Mouse (Mus musculus): Measurements from ENCODE around the gene Asb11. TPM values are rescaled to one million over a fixed set of nuclear protein-coding genes. Genes with fewer than 3 reads are reported as not detected.
A peak's percentile ranks its signal among the peaks of the same experiment; 100 is the strongest.

The Asb11 gene
- polyA plus RNA-seq, 1 experiment from 2014 or later: 0.08 TPM

DNA sequence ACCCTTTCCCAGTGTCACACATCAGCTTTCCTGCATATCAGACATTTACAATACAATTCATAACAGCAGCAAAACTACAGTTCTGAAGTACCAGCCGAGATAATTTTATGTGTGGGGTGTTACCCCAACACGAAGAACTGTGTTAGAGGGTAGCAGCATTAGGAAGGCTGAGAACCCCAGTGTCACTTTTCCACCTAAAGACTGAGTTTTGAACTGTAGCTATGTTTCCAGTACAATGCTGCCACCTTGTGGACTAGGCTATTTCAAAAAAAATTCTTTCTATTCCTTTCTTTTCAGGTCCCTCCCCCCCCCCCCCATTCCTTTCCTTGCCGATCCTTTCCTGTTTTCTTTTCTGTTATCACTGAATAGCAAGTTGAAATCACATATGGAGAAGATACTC, 12.4 kb downstream of the Asb11 start:
- no peaks in the 10 kb centered on the region for H3K27me3 ChIP-seq (ENCODE audit: control insufficient read depth, insufficient read depth, low read depth, low read length)
- H3K36me3 ChIP-seq (ENCODE audit: control insufficient read depth, insufficient read depth): no peaks in the 10 kb centered on the region
- no peak; the same call in 1 of the 2 replicates for ATAC-seq (ENCODE audit: low read depth)
- no peak overlapping the region for H3K4me3 ChIP-seq (ENCODE audit: low read depth, low read length)
- H3K4me2 ChIP-seq (ENCODE audit: low read depth, low read length): no peak overlapping the region
- H3K9ac ChIP-seq (ENCODE audit: low read depth, low read length): no peak overlapping the region
- no peak overlapping the region for H3K27ac ChIP-seq (ENCODE audit: low read length)
- peaks cover 8% of the 10 kb centered on the region for H3K4me1 ChIP-seq (ENCODE audit: control insufficient read depth, low read depth, low read length)
- 19% methylated on average over 3 of the region's 3 CpGs for WGBS (ENCODE audit: insufficient replicate concordance)
- 0 out of 2 replicates have a peak, but pooled peaks cover 2% of the 10 kb centered on the region for H3K9me3 ChIP-seq (replicated peaks; ENCODE audit: control insufficient read depth, low read length)

GRCm38 (mm10) chrX:164459205-164459878, 22.5 kb downstream of the Asb11 start:
- WGBS (ENCODE audit: insufficient replicate concordance): 45% methylated on average over 6 of the region's 6 CpGs
- Histone ChIP-seq H3K36me3 (ENCODE audit: control insufficient read depth, insufficient read depth) (no peaks in the 10 kb centered on the region), H3K4me1 (ENCODE audit: control insufficient read depth, low read depth, low read length) (no peaks in the 10 kb centered on the region), H3K27ac (ENCODE audit: low read length) (no peak overlapping the region), H3K4me2 (ENCODE audit: low read depth, low read length) (no peak overlapping the region), H3K9ac (ENCODE audit: low read depth, low read length) (no peak overlapping the region), H3K4me3 (ENCODE audit: low read depth, low read length) (no peak overlapping the region), H3K9me3 (replicated peaks; ENCODE audit: control insufficient read depth, low read length) (no peaks in the 10 kb centered on the region), H3K27me3 (ENCODE audit: control insufficient read depth, insufficient read depth, low read depth, low read length) (no peaks in the 10 kb centered on the region)
- ATAC-seq (ENCODE audit: low read depth): peak; percentile 60; the same call in 1 of the 2 replicates

DNA sequence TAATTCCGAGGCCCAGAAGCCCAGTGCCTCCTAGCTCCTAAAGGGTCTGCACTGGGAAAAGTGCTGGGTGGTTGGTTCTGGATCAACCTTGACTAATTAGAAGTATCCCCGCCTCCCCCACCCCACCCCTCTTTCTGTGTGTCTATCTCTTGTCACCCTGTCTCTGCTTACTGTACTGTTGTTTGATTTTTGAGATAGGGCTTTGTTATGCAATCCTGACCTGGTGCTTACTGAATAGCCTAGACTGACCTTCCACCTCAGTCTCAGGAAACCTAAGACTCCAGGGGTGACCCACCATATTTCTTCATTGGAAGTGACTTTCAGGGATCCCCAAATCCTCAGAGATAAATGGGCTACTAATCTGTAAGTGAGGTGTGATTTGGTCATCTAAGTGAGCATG, 65.5 kb downstream of the Asb11 start:
- H3K4me2 ChIP-seq (ENCODE audit: low read depth, low read length): no peak overlapping the region
- H3K27ac ChIP-seq (ENCODE audit: low read length): no peak overlapping the region
- no peak overlapping the region for H3K4me3 ChIP-seq (ENCODE audit: low read depth, low read length)
- H3K36me3 ChIP-seq (ENCODE audit: control insufficient read depth, insufficient read depth): no peaks in the 10 kb centered on the region
- peak; percentile 53; the same call in 1 of the 2 replicates for ATAC-seq (ENCODE audit: low read depth)
- 53% methylated on average over 2 of the region's 2 CpGs for WGBS (ENCODE audit: insufficient replicate concordance)
- no peak overlapping the region for H3K9ac ChIP-seq (ENCODE audit: low read depth, low read length)
- no peaks in the 10 kb centered on the region for H3K9me3 ChIP-seq (replicated peaks; ENCODE audit: control insufficient read depth, low read length)
- no peaks in the 10 kb centered on the region for H3K27me3 ChIP-seq (ENCODE audit: control insufficient read depth, insufficient read depth, low read depth, low read length)
- no peaks in the 10 kb centered on the region for H3K4me1 ChIP-seq (ENCODE audit: control insufficient read depth, low read depth, low read length)

DNA sequence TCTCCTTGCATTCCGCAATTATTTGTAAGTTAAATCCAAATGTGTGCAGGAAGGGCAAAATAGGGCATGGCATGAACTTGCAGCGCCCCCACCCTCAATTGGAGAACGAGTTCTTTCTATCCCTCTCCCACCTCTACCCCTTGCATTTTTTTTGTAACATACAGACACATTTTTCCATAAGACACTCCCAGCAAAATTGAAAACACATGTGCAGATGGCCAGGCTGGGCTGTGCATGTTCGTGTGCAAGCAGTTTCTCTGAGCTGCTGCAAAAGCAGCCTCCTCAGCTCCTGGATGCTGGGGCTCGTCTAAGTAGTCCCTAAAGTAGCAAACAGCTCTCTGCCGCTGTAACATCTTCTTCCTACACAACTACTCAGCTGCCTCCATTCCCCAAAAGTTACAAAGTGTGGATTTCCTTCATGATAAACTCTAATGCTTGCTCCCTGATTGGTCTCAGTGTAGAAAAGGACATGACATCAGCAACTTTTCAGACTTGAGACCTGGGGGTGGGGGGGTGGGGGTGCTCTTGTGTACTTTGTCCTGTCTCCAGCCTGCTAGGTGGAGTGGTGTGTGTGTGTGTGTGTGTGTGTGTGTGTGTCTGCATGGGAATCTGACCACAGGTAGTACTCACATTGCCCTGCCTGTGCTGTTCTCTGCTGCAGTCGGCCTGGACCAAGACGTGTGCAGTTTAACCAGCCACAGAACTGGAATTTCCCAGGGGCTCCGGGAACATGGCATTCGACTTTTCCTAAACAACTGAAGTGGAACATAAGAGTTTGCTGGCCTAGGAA, 69.1 kb downstream of the Asb11 start, which contains the start of gene Asb9:
Gene Asb9, plus strand, starts transcription at position 619 of the 790 bp plus-strand sequence.
- no peaks in the 10 kb centered on the region for H3K27me3 ChIP-seq (ENCODE audit: control insufficient read depth, insufficient read depth, low read depth, low read length)
- H3K4me3 ChIP-seq (ENCODE audit: low read depth, low read length): no peak within 1 kb of the TSS
- WGBS (ENCODE audit: insufficient replicate concordance): 60% methylated on average over 10 of the region's 10 CpGs
- H3K4me2 ChIP-seq (ENCODE audit: low read depth, low read length): no peak within 1 kb of the TSS
- ATAC-seq (ENCODE audit: low read depth): no peak
- H3K9me3 ChIP-seq (replicated peaks; ENCODE audit: control insufficient read depth, low read length): no peaks in the 10 kb centered on the region
- no peak within 1 kb of the TSS for H3K9ac ChIP-seq (ENCODE audit: low read depth, low read length)
- H3K4me1 ChIP-seq (ENCODE audit: control insufficient read depth, low read depth, low read length): no peaks in the 10 kb centered on the region
- H3K36me3 ChIP-seq (ENCODE audit: control insufficient read depth, insufficient read depth): no peaks in the 10 kb centered on the region
- H3K27ac ChIP-seq (ENCODE audit: low read length): no peak within 1 kb of the TSS

GRCm38 (mm10) chrX:164507068-164507467, 70.3 kb downstream of the Asb11 start:
- no peak for ATAC-seq (ENCODE audit: low read depth)
- 59% methylated on average over 4 of the region's 4 CpGs for WGBS (ENCODE audit: insufficient replicate concordance)
- H3K9me3 ChIP-seq (replicated peaks; ENCODE audit: control insufficient read depth, low read length): no peaks in the 10 kb centered on the region
- H3K4me1 ChIP-seq (ENCODE audit: control insufficient read depth, low read depth, low read length): no peaks in the 10 kb centered on the region
- H3K4me3 ChIP-seq (ENCODE audit: low read depth, low read length): no peak overlapping the region
- no peak overlapping the region for H3K27ac ChIP-seq (ENCODE audit: low read length)
- H3K9ac ChIP-seq (ENCODE audit: low read depth, low read length): no peak overlapping the region
- no peak overlapping the region for H3K4me2 ChIP-seq (ENCODE audit: low read depth, low read length)
- H3K27me3 ChIP-seq (ENCODE audit: control insufficient read depth, insufficient read depth, low read depth, low read length): no peaks in the 10 kb centered on the region
- H3K36me3 ChIP-seq (ENCODE audit: control insufficient read depth, insufficient read depth): no peaks in the 10 kb centered on the region

- 40% methylated on average over 3 of the region's 3 CpGs for WGBS (ENCODE audit: insufficient replicate concordance)
Observed at GRCm38 (mm10) chrX:164508728-164509127, 71.9 kb downstream of the Asb11 start.

More at GRCm38 (mm10) chrX:164508728-164509127, 71.9 kb downstream of the Asb11 start:
- no peaks in the 10 kb centered on the region for H3K4me1 ChIP-seq (ENCODE audit: control insufficient read depth, low read depth, low read length)
- no peak overlapping the region for H3K4me2 ChIP-seq (ENCODE audit: low read depth, low read length)
- H3K9me3 ChIP-seq (replicated peaks; ENCODE audit: control insufficient read depth, low read length): no peaks in the 10 kb centered on the region
- H3K36me3 ChIP-seq (ENCODE audit: control insufficient read depth, insufficient read depth): no peaks in the 10 kb centered on the region
- no peak overlapping the region for H3K9ac ChIP-seq (ENCODE audit: low read depth, low read length)
- H3K27ac ChIP-seq (ENCODE audit: low read length): no peak overlapping the region
- H3K27me3 ChIP-seq (ENCODE audit: control insufficient read depth, insufficient read depth, low read depth, low read length): no peaks in the 10 kb centered on the region
- no peak for ATAC-seq (ENCODE audit: low read depth)
- H3K4me3 ChIP-seq (ENCODE audit: low read depth, low read length): no peak overlapping the region

Other genes starting within 250 kb of the Asb11 start
- gene Bmx, start 178.8 kb upstream of the Asb11 start, polyA plus RNA-seq (2015; fragmentation: Nextera tagmentation; extraction: Ambion mirVana): 0.70 and 0.77 TPM in 2 replicates
- gene Pir, start 167.6 kb upstream of the Asb11 start, polyA plus RNA-seq (2015; fragmentation: Nextera tagmentation; extraction: Ambion mirVana): 20.3 and 20.4 TPM in 2 replicates
- 1.1 and 1.2 TPM in 2 replicates for gene Vegfd, start 63.6 kb upstream of the Asb11 start, polyA plus RNA-seq (2015; fragmentation: Nextera tagmentation; extraction: Ambion mirVana)
- 10.5 and 12.3 TPM in 2 replicates for gene Piga, start 17.2 kb upstream of the Asb11 start, polyA plus RNA-seq (2015; fragmentation: Nextera tagmentation; extraction: Ambion mirVana)
- 0.11 TPM in 1 of 2 replicates, not detected in the other for gene Asb9, start 69.3 kb downstream of the Asb11 start, polyA plus RNA-seq (2015; fragmentation: Nextera tagmentation; extraction: Ambion mirVana)